Mouse (Mus musculus): ENCODE data around the gene Hmcn1.

Gene Hmcn1

DNA sequence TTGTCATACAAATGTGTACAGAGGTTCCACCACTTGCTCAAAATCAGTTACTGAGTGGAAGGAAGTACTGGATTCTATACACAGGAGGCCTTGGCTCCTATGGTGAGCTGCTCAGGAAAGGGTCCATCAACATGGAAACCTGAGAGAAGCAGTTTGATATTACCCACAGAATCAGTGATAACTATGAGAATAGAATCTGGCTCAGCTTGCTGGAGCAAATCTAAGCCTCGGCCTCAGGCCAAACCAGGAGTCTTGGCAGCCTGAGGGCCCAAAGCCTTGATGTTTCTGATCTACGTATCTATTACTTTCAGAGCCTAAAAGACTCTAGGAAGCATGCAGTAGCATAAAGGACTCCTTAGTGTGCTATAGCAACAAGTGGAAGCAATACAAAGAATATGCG is 220.3 kb downstream of the Hmcn1 start:
- 91% methylated on average over 3 of the region's 3 CpGs for WGBS

DNA sequence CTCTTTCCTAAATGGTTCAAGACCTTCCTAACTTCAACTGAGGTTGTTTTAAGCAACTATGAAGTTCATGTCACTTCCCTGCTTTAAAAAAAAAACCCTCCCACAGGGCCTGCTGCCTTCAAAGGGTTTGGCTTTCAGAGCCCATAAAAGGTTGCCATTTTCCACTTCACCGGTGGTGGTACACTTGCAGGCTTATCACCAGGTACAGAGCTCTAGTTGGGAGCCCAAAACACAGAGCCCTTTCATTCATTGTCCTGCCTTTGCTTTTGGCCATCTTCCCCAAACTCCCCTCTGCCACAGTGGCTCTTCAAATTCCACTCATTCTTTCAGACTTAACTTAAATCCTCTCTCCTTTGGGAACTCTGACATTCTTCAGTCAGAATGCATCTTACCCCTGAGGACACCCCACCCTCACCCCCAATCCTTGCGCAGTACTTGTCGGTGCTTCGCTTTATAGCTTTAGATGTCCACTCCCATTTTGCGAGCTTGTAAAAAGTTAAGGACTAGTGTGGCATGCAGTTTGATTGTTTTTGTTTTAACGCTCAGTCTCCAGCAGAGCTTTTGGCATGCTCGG is 222.2 kb downstream of the Hmcn1 start:
- WGBS, result 49% methylated on average over 7 of the region's 7 CpGs

DNA sequence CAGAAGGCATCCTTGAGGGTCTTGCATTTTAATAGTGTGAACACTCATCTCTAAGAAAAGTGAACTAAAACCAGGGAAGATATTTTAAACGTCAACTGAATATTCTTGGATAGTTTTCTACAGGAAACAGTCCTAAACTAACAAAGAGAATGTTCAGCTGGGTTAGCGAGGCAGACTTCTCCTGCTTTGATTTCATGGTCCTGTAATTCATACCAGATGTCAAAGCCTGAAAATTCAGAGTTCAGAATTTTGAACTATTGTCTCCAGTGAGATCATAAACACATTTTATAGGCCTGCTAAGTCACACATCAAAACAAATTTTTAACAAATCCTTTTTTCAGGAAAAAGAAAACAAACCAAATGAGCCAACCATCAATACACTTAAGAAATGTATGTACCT is 223.4 kb downstream of the Hmcn1 start:
- WGBS, result 70% methylated on average over 2 of the region's 2 CpGs

DNA sequence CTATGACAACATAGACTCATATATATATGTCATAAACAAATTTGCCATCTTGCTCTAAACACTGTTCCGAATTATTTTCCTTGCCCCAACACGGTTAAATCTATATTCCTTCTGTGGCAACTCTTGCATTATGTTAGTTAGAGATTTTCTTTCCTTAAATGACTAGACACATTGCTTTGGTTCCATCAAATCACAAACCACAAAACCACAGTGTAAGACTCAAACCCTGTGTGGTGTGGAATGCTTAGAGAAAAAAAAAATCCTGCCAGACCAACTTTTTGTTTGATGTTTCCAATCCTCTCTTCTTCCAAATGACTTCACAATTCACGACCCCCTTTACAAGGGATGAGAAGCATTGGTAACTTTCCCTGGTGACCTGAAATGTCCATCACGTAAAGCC is 231.6 kb downstream of the Hmcn1 start:
- WGBS, result 85% methylated on average over 4 of the region's 4 CpGs

DNA sequence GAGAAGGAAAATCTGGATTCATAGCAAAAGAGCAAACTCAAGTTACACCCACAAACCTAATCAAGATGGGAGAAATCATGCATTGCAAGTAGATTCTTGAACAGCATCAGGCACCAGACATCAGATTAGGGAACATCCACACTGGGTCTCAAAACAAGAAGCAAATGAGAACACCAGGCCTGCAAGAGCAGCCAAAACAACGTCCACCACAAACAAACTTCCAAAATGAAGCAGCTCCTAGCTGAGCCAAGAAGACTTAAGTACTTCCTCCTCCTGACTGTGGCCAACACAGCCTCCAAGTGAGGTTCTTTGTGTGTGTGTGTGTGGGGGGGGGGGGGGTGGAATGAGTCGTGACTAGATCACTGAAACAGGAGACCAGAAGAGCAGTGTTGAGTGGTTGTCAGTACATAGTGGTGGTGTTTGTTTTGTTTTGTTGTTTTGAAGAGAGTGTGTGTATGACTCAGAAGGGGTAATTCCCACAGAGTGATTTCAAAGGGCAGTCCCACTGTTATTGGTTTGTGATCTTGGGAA is 232.4 kb downstream of the Hmcn1 start:
- WGBS, result 32% methylated on average over 2 of the region's 2 CpGs

DNA sequence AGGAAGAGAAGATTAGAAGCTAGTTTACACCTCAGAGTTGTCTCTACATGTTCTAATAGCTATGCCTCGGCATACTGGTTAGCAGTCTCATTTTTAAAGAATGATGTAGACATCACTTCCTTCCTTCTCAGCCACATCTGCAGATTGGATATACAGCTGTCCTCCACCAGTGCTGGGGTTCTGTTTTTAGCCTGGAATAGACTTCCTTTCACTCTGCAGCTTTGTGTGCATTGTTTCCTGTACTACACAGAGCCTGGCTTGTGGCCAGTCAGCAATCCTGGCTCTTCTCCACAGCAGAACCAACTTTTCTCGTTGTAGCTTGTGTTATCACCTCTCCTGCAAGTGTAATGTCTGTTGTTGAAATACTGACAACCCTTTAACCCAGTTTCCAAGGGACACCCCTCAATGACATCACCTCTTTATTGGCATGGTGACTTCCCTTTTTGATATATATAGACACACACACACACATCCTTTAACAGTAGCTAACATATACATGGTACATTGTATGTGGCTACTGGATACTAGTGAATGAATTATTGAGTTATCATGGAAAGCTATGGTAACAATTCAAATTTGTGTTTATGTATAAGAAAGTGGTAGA is 233.7 kb downstream of the Hmcn1 start:
- 28% methylated on average over 2 of the region's 2 CpGs for WGBS

DNA sequence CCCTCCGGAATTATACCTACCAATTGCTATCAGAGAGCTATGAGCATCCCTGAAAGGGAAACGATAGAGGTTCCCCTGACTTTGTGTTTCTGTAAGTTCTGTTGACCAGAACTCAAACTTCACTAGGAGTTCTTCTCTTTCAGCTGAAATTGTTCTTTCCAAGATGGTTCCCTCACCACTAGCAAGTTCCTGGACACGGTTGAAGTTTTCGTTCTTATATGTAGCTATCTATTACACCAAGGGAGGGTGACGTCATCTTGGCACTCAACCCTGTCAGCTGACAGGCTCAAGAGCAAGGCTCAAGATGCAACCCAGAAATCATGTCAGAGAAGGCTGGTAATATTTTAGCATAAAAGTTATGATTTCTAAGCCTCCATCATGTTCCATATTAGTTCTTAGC is 239.3 kb downstream of the Hmcn1 start:
- 92% methylated on average over 5 of the region's 5 CpGs for WGBS

DNA sequence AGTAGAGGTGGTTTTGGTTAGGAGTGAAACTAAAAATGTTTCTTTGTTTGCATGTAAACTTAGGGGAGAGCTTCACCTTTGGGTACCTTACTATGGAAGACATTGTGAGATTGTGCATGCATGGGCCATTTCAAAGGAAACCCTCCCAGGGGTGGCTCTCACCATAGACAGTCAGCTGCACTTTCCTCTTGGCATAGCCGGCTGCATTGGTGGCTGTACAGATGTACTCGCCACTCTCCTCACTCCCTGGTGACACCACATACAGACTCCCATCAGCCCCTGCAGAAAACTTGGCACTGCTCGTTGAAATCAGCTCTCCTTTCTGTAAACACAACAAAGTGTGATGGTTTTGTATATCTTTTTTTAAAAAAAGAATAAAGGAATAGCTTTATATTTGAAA is 244.5 kb downstream of the Hmcn1 start:
- 85% methylated on average over 3 of the region's 3 CpGs for WGBS

DNA sequence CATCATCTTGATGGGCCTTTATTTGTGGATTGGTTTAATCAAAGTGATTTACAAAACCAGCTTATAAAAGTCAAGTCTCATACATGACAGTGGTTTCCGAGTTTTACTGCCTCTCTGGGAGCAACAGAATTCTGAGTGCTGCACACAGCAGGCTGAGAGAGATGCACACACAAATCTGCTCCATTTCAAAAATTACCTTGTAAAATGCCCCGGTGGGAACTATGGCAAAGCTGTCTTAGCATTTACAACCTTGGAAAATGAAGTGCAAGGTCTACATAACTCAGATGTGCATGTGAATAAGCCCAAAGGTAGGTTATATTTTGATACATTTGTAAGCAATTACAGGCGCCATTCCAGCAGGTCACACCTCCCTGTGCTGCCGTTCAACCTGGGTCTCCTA is 245.5 kb downstream of the Hmcn1 start:
- WGBS, result 93% methylated on average over 4 of the region's 4 CpGs

DNA sequence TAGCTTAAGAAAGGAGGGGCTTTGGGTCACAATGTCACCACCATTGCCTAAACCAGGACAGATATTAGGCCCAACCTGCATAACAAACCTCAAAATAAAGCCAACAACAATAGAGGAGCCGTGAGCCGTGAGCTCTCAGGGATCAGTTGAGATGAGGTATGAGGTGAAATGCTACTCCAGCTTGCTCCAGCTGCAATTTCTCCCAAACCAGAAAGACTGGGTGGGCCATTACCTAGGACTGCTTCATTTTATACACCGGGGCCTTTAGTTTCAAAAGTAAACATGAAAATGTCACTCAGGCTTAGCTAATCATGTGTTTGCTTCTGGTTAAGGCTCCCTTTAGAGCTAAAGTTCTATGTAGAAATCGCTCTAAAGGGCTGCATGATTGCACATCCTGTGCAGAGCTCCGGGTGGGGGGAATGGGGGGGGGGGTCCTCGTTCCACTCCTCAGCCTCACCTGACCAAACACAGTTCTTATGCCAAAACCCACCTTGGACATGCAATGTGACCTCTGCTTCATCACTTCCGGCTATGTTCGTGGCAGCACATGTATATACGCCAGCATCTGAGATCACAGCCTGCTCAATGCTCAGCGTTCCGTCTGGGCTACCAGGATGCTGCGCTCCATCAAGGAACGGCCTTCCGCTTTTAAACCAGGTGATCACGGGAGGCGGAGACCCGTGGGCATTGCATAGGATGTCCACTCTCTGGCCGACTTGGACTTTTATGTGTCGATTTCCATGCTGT is 250.0 kb downstream of the Hmcn1 start:
- 86% methylated on average over 19 of the region's 19 CpGs for WGBS

DNA sequence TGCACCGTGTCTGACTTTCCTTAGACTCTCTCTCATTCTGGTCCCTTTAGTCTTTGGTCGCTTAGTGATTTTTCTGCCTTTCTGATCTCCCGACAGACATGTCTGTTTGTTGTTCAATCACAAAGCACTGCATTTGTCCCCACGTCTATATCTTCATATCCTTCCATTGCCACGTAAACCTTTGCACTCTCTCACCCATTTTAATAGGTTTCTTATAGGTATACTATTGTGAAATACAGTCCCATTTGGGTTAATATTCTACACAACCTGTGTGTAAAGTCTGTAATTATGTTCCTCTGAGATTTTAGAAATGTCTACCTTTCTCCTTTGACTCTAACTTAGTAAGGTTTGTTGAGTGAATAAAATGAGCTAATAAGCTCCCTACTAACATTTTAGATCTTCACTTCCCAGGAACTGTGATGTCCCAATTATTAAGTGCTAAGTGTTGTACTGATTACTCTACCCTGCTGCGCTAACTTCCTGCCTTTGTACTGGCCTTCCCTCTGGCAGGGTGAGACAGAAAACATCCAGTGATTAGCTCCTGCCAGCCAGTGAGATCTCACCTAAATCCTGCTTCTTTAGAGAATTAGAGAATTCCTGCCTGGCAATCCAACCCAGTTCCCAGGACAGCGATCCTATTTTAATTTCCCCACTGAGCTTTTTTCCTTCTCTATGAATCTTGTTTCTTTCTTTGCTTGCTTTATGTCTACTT is 250.7 kb downstream of the Hmcn1 start:
- WGBS, result 79% methylated on average over 7 of the region's 7 CpGs

DNA sequence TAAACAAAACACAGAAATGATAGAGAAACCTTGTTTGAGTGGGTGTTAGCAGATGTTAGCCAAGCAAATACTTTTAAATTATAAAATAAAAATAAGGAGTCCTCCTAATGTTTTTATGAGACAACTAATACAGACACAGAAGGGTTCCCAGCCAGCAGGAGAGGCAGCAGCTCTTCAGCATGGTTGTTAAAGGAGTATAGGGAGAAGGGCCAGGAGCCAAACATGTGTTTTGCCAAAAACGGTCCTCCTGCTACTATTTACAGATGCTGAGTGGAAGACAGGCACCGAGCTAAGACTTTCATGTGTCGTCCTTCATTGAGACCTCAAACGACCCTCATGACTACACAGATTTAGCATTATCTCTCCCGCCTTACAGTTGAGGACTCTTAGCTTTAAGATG is 281.8 kb downstream of the Hmcn1 start:
- WGBS, result 61% methylated on average over 5 of the region's 5 CpGs

DNA sequence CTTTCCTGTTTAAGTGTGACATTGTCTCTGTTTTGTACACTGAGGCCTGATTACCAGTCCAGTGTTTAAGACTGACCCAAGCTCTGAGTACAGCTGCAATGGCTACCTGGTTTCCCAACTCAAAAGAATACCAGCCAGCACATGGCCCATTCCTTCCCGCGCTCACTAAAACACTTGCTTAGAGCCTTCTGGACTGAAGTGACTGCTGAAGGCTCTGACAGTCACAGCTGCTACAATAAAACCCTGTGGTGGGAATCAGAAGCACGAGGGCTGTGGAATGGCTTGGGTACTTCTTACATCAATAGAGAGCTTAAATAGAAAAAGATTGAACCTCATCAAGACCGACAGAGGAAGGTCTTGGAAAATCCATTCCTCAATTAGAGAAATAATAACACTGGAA is 286.7 kb downstream of the Hmcn1 start:
- 90% methylated on average over 4 of the region's 4 CpGs for WGBS

DNA sequence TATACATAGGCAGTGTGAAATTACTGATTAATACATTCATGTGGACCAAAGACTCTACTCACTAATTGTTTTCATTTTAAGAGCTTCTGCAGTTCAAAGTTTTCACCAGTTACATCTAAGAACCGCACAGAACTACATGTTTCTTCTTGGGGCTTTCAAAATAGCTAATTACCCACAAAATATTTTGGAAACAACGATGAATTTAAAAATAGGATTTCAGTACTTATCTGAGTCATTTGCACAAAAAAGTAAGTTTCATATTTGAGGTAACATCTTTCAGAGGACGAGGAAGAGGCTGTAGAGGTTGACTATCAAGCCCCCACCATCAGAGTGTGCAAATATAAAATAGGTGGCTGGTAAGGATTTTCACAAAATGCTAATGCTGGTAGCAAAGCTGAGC is 295.5 kb downstream of the Hmcn1 start:
- 80% methylated on average over 3 of the region's 3 CpGs for WGBS

DNA sequence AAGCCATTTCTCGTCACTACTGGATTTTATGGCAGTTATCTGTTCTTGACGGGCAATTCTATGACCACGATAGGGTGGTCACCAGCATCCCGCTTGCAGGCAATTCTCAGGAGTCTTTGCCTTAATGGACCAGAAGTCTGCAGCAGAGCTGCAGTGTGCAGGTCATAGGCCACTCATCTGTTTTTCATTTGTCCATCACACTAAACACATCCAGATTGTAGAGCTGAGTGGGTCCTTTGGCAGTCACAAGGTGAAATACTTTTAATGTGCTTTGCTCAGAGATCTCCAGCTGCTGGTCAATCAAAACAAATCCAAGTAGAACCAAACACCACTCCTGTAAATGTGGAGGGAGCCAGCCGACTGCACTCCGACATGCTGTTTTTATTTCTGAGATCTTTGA is 311.2 kb downstream of the Hmcn1 start:
- 90% methylated on average over 6 of the region's 6 CpGs for WGBS

DNA sequence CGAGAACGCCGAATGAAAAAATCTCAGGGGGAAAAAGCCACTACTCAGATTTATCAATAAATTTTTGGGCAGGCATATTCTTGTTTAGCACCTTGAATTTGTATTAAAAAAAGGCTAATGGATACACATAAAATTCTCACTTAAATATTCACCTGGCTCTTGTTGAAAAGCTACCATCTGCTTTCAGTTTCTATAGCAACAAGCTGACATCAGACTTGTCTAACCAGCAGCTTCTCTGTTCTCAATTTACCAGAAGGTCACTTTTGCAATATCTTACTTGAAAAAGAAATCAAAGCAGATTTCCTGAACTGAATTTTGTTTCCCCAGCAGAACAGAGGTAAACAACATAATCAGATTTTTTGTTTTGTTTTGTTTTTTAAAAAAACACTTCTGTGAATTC is 311.8 kb downstream of the Hmcn1 start:
- WGBS, result 40% methylated on average over 3 of the region's 3 CpGs

DNA sequence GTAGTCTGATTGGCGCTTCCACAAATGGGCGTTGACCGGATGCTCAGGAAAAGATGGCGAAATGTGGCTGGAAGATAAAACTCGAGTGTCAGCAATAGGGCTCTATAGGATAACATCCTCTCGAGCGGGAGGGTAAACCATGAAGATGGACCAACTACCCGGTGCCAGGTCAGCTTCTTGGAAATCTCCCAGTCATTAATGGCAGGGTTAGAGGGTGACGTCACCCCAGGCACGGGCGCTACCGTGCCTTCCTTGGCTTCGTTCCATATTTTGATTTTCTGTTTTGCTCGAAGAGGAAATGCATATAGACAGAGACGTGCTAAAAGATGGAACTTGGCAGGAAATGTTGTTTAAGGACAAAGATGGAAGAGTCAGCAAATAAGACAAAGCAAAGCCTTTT is 312.2 kb downstream of the Hmcn1 start:
- WGBS, result 49% methylated on average over 15 of the region's 15 CpGs

DNA sequence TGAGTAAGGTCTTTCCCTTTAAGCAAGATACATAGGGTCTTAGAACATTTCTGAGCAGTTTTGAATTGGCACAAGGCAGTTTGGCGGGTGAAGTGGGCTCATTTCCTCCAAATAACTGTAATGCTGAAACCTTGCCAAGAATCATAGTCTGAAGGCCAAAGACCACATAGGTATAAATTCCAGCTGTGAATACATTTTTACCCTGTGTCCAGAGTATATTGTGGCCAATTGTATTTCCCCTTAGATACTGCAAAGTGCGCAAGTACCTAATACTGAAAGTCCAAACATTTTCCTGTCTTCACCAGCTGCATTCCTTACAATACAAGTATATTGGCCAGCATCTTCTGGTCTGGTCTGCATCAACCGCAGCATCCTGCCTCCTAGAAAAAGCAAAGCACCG is 312.9 kb downstream of the Hmcn1 start:
- WGBS, result 77% methylated on average over 4 of the region's 4 CpGs

DNA sequence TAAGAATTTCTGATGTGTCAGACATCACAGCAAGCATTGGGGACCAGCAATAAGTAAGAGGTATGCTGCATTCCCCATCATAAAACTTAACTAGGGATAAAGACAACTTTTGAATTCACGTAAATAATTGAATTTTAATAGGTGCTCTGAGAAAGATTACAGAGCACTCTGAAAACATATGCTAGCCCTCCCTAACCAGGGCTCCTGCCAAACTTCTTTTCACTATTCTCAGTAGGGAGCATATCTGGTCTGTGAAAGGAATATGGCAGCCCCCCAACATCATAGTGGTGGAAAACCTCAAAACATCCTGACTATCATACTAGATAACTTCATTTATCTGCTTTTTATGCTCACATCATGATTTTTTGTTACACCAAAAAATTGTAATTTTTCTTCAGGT is 347.9 kb downstream of the Hmcn1 start:
- WGBS, result 73% methylated on average over 1 of the region's 1 CpGs

DNA sequence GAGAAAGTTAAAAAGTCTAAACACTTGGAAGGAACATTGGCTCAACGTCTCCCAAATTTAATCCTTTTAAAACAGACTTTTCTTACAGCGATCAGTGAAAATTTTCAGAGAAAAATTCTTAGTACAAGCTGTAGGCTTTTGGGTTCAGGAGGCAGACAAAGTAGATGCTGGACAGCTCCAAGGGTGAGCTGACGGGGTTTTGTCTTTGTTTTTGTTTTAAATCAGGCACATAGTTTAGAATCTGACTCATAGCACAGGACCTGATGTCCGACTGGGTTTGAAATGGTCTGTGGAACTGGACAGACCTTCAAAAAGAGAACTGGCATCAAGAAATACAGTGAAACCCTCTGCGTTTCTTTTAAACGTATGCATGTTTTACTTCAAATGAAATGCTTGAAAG is 353.7 kb downstream of the Hmcn1 start:
- WGBS, result 49% methylated on average over 6 of the region's 6 CpGs

DNA sequence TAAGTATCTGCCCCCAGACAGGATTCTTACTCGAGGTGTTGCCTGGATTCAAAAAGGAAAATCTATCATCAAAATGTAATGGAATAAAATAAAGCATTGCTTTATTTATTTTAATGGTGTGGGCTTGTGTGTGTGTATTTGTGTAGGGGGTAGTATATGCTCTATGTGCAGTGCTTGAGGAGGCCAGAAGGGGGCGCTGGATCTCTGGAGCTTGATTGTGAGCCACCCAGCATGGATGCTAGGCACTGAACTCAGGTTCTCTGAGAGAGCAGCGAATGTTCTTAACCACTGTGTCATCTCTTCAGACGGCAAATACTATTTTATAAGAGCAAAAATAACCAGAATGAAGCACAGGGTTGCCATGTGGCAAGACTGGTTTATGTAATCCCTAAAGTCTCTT is 360.7 kb downstream of the Hmcn1 start:
- WGBS, result 80% methylated on average over 4 of the region's 4 CpGs

DNA sequence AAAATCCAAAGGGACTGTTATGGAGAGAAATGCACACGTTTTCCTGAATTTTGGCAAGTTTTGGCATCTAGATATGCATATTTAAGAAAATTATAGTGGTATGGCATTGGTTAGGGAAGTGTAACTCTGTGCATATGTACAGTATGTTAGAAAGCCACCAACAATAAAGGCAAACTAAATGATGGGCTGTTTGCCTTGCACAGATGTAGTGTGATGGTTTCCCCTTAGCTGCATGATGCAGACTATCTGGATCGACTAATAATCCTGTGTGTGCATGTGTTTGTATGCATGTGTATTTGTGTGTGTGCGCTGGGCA is 361.4 kb downstream of the Hmcn1 start:
- WGBS, result 92% methylated on average over 3 of the region's 3 CpGs
